Mouse (Mus musculus): ENCODE data around the gene Sh3bp5.

DNA sequence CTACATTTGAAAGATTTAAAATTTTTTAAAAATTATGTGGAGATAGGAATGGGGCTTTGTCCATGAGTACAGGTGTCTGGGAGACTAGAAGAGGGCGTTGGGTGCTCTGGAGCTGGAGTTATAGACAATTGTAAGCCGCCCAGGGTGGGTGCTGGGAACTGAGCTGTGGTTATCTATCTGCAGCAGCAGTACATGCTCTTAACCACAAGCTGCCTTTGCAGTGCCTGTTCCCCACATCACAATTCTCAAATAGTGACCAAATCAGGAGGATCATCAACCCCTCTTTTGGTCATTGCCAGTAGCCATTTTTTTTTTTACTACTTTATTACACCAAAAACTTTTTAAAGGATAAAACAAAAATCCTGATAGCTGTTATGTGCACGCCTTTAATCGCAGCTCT, 71.3 kb downstream of the Sh3bp5 start:
- TF ChIP-seq CTCF (IDR thresholded peaks at IDR 0.05) (no peak), EP300 (IDR thresholded peaks at IDR 0.05) (no peak)
